Mouse (Mus musculus) cortical plate, adult 2 months (tissue): Measurements from ENCODE around the gene Irf5.

ENCODE experiments used
- CTCF ChIP-seq: fragments of 200-500 bp; IDR thresholded peaks from 2 replicates; pipeline ENCODE4 v1.5.1; 2011; ENCODE audit warnings: mild to moderate bottlenecking, control low read depth, low read length; ENCODE audit not compliant: insufficient read depth; ENCODE audit errors: extremely low read depth
- POLR2A ChIP-seq: fragments of 200-500 bp; IDR thresholded peaks from 2 replicates; pipeline ENCODE4 v1.6.1; 2011; ENCODE audit warnings: mild to moderate bottlenecking, low read length, control low read depth; ENCODE audit not compliant: insufficient read depth; ENCODE audit errors: extremely low read depth

- TF ChIP-seq CTCF (no peak), POLR2A (no peak)
Measured at GRCm38 (mm10) chr6:29545611-29546010, 19.2 kb downstream of the Irf5 start.
